Mouse (Mus musculus) heart, adult 2 months (tissue): ENCODE measurements at regions not wholly inside any gene's neighbourhood (a gene's known extent, or its start where the extent isn't known, plus 50 kb on each side); places are given as distances from the start of the nearest gene placed in this dataset.

ENCODE experiments used
- CTCF ChIP-seq: fragments of 200-600 bp; IDR thresholded peaks from 2 replicates; pipeline ENCODE4 v1.8.1; 2022; ENCODE audit warnings: antibody characterized with exemption, mild to moderate bottlenecking, moderate library complexity
- EP300 ChIP-seq: fragments of 200-500 bp; IDR thresholded peaks from 2 replicates; pipeline ENCODE4 v1.6.1; 2011; ENCODE audit warnings: low read depth, low read length, control low read depth; ENCODE audit not compliant: insufficient read depth
- POLR2A ChIP-seq: fragments of 200-500 bp; IDR thresholded peaks from 2 replicates; pipeline ENCODE4 v1.6.1; 2011; ENCODE audit warnings: mild to moderate bottlenecking, low read depth, low read length, control low read depth; ENCODE audit not compliant: insufficient read depth

DNA sequence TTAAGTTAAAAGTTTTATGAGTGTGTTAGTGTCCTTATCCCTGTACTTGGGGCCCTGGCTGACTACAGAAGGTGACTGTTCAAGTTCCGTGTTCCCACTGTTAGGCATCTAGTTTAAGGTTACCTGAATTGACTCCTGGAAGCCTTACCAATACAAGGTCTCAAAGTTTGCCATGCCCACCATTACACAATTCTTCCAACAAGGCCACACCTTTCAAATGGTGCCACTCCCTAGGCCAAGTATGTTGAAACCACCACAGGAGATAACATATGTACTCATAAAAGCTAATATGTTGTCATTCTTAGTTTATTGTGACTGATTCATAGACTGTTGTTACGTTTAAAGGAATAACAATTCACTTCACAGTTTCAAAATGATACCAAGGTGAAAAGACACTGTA, 140.6 kb downstream of the 4921530L21Rik start:
- TF ChIP-seq POLR2A = no peak
- no peak for TF ChIP-seq CTCF
- TF ChIP-seq EP300 = no peak
